Mouse (Mus musculus) lung, adult 2 months (tissue): ENCODE measurements around the gene Calhm1.

Experiments used
- CTCF ChIP-seq: fragments of 200-500 bp; IDR thresholded peaks from 2 replicates; pipeline ENCODE4 v1.5.1; 2011; ENCODE audit warnings: mild to moderate bottlenecking, low read length, control low read depth; ENCODE audit not compliant: insufficient read depth
- POLR2A ChIP-seq: fragments of 200-500 bp; IDR thresholded peaks from 2 replicates; pipeline ENCODE4 v1.6.1; 2011; ENCODE audit warnings: low read depth, mild to moderate bottlenecking, control low read depth, low read length, borderline replicate concordance; ENCODE audit errors: extremely low read depth

- peak; percentile 40; the same call in 1 of the 2 replicates for TF ChIP-seq CTCF
- no peak for TF ChIP-seq POLR2A
Observed at GRCm38 (mm10) chr19:47178001-47178400, 33.9 kb upstream of the Calhm1 start.
